Mouse (Mus musculus): ENCODE results near the gene Klhl12. TPM values are rescaled to one million over a fixed set of nuclear protein-coding genes. Genes with fewer than 3 reads are reported as not detected.
"Not testable (repeated sequence)": the region's sequence is repeated elsewhere in the genome, so short reads cannot be mapped to it uniquely, and the experiment has no call there.

Klhl12 gene
- 10 to 100 TPM; 22.5 to 22.8 TPM for total RNA-seq (2021)
- long read RNA-seq, experiment 1, transcript Klhl12-201 (12 exons, 3,408 nt), result major isoform, 11 of 13 reads
- long read RNA-seq, experiment 1, partial matches to known transcripts, result 0 of 13 reads
- long read RNA-seq, experiment 1, other reads (novel, unspliced or antisense), result 2 of 13 reads
- long read RNA-seq, experiment 2, partial matches to known transcripts, result 1 of 5 reads
- long read RNA-seq, experiment 2, other reads (novel, unspliced or antisense), result 1 of 5 reads

DNA sequence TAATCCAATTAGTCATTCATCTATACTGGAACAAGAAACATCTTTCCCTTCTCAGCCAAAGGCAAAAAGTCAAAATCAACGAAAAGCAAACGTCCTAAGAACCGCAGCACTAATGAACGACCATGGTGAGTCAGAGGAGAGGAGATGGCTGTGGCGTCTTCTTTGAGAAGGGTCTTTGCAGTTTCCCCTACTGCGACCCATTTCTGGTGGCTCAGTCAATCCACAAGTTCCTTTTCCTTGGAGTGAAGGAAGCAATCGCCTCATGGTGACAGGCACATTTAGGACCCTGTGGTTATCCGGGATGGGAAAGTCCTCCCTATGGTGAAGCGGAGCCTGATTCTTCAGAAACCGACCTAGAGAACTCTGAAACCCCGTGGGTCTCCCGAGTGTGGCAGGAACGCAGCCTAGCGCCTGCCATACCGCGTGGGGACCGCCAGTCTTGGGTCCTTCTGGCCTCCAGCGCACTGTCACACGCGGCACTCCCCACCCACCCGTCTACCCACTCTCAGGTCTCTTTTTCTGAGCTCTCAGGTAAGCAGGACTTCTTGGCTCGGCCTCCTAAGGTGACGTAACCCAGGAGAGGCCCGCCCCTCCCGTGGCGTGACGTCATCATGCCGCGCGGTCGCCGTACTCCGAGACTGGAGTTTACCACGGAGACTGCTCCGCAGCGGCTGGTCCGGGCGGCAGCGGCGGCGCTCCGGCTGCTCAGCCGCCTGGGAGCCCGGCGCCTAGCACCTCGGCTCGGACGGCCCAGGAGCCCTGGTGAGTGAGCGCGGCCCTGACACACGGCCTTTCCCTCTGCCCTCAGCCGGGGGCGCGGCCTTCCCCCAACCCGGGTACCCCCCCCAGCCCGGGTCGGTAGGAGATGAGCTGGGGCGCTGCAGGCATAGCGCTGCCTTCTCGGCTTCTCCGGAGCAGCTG, at the start of gene Klhl12:
Gene Klhl12 (plus strand): TSS at position 628 of the 921 bp plus-strand sequence.
- DNase-seq, result peak; percentile 94 to 98

DNA sequence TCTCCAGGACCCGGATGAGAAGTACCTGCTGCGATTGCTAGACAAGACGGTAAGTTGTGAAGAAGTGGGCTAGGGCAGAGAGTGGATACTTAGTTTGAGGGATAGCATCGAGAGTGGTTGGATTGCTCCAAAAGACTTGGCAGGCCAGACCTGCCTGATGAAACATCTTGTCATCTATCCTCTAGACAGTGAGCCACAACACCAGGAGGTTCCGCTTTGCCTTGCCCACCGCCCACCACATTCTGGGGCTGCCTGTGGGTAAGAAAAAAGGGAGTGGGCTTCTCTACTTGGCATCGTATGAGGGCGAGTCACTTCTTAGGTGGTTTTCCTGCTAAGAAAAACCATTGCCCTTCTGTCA, 48.9 kb upstream of the Klhl12 start:
- no peak for DNase-seq

DNA sequence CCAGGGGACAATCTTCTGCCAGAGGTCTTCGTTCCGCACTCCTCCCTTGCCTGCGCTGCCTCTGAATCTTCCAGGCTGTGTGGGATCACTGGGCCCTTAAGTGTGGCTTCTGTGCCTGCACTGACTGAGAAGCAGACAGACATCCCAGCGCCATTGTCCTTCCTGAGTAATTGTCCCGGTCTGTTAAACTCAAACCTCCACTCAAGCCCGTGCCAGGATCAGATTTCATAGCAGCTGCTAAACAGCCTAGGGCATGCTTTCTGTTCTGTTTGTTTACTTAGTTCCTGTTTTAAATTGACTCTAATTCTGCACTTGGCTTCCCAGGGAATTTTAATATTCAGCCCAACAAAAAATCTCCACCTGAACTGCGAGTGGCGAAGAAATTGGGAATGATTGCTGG, 47.3 kb upstream of the Klhl12 start:
- no peak for DNase-seq

DNA sequence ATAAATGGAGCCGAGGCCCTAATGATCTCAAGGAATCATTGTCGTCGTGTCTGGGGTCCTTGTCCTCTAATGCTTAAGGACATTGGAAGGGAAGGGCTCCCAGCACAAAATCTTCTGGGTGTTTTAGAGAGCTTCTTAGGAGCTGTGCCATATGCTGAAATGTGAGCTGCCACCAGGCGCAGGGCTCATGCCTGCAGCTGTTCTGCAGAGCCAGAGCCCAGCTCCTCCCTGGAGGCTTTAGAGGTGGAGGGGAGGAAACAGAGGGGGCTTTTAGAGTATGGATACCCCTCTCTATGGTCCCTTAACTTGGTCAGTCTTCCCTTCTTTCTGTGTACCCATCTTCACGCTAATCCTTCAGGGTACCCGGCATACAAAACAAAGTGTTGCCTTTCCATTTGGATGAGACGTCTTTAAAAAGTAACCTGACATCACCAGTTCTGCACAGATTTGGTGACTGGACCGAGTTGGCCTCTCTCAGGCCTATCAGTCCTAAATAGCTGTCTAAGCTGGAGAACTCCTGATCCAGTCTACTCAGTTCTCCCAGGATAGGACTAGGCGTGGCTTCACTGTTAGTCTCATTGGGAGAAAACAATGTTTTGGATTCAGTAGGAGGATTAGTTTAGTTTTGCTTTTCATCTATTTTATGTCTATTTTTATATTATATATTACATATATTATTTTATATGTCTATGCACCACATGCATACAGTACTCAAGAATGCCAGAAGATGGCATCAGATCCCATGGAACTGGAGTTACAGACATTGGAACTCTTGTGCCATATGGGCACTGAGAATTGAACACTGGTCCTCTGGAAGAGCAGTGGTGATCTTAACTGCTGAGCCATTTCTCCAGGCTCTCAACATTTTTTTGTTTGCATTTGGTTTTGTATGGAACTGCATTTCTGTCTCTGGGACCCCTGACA, 43.4 kb upstream of the Klhl12 start:
- DNase-seq, result no peak

DNA sequence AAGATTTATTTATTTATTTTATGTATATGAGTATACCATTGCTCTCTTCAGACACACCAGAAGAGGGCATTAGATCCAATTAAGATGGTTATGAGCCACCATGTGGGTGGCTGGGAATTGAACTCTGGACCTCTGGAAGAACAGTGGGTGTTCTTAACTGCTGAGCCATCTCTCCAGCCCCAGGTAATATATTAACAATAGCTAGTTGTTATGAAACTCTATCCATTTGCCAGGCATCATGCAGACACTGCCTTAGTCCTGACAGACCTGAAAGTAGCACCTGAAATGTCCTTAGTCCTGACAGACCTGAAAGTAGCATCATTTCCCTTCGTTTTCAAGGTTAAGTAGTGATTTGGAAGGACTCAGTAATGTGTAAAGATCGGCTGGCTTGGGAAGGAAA, 41.3 kb upstream of the Klhl12 start:
- DNase-seq, result no peak

DNA sequence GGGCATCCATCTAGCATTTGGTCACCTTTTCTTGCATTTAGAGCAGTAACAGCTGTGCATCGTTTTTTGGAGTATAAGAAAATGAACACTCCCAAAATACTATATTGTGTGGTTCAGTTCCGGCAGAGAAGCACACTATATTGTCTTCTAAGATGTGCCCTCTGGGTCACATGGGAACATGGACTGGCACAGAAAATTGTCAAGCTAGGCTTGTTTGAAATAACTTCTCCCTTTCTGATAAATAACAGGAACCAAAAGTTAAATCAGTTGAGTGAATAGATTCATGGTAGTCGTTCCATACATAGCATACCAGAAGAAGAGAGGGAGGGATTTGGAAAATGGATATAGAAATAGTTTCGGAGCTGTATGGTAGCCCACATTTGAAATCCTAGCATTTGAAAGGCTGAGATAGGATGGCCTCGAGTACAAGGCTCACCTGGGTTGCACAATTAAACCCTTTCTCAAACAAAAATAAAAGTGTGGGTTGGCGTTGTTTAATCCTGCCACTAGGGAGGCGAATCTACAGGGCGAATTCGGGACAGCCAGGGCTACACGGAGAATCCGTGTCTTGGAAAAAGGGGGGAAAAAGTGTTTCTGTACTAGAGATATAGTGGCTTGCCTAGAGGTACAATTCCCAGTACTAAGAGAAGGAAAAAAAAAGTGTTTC, 40.7 kb upstream of the Klhl12 start:
- no peak for DNase-seq

DNA sequence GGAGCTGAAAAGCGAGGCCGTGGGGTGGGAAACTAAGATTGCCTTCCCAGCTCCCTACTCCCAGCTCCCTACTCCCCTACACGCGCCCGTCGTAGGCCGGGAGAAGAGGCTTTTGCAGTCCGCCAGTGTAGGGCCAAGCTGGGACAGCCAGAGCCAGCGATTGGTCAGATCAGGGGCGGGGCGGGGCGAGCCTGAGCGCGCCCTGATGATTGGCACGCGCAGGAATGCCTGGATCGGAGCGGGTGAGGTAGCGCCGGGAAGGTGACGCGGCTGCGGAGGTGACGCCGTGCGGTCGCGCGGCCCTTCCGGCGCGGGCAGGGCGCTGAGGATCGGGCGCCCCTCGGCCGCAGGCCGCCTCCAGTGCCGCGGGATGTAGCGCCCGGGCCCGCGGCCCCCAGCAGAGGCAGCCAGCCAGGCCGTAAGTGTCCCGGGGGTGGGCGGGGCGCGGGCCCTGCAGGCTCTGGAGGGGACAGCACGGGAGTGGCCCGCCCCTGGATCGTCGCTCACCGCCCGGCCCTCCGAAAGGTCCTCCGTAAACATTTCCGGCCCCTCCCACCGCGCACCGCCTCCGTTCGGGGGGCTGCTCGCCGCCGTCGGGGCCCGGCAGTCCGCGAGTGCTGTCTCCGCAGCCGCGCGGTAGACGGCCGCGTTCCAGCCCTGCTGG, 40.0 kb upstream of the Klhl12 start, which contains the start of gene Adipor1:
Gene Adipor1 (plus strand): TSS at position 211 of the 664 bp plus-strand sequence.
- DNase-seq, result peak; percentile 96 to 99

DNA sequence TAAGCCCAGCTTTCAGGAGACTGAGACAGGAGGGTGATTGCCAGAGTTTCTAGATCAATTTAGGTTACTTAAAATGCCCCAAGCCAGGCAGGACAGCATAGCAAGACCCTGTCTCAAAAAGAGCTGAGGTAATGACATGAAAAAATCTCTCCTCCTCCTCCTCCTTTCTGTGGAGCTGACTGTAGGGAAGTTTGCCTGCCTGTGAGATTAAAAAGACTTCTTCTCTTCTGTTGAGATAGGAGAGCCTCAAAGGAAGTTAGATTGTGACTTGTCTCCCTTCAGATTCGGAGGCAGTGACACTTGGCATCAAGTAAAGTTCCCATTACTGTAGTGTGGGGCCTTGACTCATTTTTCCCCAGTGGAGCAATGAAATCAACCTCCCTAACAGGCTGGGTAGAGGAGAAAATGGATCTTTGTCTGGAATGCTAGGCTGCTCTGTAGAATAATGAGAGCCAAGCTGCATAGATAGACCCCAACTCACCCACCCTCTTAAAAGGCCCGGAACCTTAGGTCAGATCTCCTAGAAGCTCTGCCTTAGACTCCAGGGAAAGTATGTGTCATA, 36.8 kb upstream of the Klhl12 start:
- no peak for DNase-seq

DNA sequence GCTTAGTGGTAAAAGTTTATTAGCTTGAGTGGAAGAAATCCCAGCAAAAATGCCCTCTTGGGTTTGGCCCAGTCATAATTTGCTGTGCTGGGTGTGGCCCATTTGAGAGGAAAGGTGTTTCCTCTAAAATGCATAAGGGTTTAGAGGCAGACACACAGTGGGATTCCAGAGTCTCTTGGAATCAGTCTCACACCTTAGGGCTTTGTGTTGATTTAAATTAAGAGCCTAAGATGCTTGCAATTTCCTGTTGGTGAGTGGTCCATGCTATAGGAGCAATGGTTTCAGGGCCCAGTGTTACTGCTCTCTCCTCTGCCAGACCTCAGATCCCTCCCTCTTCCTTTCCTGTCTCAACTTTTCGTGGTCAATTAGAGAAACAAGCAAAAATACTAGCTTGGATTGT, 36.2 kb upstream of the Klhl12 start:
- DNase-seq, result no peak

DNA sequence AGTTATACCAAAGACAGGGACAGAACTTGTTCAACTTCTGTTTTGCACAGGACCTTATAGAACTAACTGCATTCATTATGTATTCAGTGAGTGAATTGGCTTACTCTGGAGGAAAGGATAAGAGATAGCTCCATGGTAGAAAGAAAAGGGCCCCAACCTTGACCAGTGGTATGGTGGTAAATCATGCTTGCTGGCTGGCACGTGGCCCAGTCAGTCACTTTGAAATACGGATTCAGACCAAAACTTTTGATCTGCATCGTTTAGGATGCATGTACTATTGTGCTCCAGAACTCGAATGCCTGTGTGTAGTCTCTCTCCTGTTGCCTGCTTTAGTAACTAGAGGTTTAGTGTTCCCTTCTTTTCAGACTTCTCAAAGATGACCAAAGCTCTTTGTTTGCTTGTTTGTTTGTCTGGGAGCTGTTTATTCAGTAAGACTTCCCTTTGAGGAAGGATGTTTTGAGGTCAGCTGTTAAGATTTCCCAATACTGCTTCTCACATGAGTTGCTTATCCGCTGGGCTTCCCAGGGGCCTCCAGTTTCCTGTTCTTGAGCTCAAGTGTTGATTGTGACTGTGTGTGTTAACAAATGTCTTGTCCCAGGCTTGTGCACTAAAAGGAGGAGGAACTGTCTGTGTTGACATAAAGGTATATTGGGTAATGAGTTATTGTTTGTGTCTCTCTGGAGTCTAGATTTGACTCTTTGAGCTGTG, 35.4 kb upstream of the Klhl12 start:
- peak; percentile 40 to 66 for DNase-seq

DNA sequence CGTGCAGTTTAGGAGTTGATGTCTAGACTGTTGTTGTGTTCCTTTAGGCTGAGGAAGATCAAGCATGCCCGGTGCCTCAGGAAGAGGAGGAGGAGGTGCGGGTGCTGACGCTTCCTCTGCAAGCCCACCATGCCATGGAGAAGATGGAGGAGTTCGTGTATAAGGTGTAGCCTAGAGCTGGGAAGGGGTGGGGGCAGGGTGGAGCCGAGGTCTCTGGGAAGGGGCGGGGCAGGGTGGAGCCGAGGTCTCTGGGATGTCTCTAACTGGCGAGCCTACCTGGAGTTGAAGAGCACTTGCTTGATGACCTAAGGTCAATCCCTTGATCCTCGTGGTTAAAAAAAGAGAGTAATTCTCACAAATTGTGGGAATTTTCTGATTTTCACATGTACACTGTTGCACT, 31.4 kb upstream of the Klhl12 start:
- no peak for DNase-seq

DNA sequence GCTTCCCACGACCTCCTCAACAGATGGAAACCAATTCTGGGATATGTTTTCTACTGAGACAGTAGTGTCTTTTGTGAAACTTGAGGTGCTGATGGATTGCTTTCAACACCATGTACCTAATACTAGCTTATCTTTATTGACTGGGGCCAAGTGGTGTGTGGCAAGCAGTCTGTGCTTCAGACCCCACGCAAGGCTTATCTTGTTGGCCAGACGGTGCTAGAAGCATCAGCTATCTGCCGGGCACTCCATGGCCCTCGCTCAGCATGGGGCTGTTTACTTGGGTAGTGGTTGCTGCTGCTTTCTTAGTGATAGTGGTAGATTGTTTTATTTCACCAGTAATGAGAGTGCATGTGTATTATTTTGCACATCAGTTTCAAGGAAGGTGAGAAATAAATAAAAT, 29.0 kb upstream of the Klhl12 start:
- peak in 1 of 2 experiments; percentile 29 for DNase-seq

DNA sequence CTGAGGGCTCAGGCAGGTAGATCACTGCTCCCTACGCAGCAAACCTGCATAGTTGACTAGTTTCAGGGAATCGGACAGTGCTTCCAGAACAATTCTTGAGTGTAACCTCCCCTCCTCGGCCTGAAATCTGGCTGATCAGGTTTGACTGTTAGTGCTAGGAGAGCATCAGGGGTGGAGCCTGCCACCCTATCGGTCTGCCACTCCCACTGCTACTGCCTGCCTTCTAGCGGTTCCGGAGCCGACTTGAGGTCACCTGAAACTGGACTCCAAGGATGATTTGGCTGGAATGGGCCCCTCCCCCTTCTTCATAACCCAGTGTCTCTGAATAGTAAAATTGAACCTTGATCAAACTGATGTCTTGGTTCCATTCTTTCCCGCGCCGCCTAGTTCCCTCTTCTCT, 22.3 kb upstream of the Klhl12 start:
- no peak for DNase-seq

DNA sequence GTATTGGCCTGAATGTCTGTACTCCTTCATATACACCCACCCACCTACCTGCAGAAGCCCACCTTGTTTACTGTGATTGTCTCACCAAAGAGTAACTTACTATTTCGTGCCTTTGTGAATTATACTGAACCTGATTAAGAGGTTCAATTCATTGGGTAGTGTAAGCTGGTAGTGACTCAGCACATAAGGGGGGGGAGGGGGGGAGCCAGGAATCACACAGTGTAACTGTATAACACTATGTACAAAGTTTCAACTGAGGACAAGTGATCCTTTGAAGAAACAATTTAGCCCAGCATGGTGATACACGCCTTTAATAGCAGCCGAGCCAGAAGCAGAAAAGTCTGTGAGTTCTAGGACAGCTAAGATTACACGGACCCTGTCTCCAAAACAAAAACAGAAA, 21.9 kb upstream of the Klhl12 start:
- no peak for DNase-seq

DNA sequence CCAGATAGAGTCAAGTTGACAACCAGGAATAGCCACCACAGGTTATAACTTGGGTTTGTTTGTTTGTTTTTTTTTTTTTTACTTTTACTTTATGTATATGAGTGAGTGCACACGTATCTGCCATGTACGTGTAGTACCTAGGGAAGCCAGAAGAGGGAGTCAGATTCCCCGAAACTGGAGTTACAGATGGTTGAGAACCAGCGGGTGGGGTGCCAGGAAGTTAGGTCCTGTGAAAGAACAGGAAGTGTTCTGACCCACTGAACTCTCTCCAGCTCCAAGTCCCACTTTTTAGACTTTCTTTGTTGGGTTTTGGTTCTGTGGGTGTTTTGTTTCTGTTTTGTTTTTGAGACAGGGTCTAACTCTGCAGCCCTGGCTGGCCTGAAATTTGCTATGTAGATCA, 19.9 kb upstream of the Klhl12 start:
- DNase-seq, result no peak

DNA sequence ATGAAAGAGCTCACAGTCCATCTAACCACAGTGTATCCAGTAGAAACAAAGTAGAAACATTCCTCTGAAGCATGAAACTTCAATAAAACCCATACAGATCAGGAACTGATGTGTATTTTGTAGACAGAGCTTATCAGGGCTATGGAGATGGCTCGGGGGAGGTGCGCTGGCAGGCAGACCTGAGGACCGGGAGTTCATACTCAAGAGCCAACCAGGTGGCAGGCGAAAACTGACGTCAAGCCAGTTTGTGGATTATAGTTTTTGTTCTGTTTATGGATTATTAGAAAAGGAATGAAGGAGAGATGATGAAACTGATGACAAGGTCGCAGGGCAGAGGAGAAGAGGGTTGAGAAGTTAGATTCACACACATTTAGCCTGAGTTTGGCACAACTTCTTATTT, 14.9 kb upstream of the Klhl12 start:
- DNase-seq, result no peak

DNA sequence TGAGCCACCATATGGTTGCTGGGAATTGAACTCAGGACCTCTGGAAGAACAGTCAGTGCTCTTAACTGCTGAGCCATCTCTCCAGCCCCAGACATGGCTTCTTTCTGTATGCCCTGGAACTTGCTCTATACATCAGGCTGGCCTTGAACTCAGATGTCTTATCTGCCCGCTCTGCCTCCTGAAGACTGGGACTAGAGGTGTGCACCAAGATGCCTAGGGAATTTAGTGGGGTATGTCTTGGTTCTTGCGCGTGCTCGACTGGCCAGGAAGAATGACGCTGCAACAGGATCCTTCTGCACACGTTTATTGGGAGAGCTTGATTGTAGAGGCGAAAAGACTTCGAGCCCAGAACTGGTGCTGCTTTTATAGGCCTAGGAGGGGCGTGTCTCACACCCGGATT, 13.6 kb upstream of the Klhl12 start:
- DNase-seq, result not testable (repeated sequence)

DNA sequence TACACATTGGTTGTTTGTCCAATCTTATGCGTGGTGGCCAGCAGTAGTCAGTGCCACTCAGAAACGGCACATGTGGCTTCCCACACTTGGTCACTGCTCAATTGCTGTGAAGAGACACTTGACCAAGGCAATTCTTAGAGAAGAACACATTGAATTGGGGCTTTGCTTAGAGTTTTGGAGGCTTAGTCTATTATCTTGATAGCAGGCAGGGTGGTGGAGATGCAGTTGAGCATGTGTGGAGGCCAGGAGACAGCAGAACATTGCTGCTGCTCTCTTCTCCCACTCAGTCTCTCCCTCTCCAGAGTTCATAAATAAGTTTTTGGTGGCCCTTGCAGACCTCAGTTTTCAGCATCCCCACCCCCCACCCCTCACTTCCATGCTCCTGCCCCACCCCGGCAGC, 12.9 kb upstream of the Klhl12 start:
- DNase-seq, result no peak

DNA sequence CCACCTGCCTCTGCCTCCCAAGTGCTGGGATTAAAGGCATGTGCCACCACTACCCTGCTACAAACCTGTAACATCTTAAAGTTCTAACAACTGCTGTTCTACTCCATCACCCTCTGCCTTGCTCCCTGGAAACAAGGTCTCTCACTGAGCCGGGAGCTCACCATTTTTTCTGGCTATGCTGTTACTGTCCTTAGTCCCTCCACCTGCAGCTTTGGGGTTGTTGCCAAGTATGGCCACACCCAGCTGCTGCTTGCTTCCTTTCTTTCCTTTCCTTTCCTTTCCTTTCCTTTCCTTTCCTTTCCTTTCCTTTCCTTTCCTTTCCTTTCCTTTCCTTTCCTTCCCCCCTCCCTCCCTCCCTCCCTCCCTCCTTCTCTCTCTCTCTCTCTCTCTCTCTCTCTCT, 12.0 kb upstream of the Klhl12 start:
- DNase-seq, result not testable (repeated sequence)

DNA sequence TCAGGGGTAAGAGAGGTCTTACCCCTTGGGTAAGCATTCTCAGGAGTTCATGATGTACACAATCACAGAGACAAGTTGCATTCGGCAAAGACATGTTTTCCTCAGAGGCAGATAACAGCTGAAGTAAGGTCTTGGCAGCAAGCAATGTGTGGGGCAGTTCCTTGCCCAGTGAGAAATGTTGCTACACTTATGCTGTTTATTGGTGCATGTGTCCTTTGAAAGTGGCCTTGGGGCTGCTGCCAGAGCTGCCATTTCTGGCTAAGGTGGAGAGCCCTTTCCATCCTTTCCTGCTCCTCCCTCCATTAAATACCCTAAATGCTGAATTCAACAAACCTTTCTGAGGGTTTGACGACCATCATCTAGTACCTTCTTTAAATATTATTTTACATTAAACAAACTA, 9.9 kb upstream of the Klhl12 start:
- no peak for DNase-seq

Measured in heart, adult 18-20 months (tissue).